23 mouse cellular contexts compared by ENCODE assay signal in the genomic region with DNA sequence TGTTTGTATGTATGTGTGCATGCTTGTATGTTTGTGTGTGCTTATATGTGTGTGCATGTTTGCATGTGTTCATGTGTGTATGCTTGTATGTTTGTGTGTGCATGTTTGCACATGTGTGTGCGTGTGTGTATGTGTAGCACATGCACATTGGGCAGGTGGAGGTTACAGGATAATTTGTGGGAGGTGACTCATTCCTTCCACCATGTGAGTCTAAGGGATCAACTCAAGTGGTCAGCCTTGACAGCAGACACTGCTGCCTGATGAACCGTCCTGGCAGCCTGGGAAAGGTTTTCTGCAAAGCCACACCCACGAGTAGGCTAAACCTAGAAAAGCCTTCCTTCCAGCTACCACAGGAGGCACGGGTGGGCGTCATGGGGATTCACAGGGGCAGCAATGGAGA. TPM values are rescaled to one million over a fixed set of nuclear protein-coding genes. Genes with fewer than 3 reads are reported as not detected.
DNase-seq lines count a peak whose midpoint lies in the region; ATAC-seq and TF ChIP-seq lines count a peak whose summit lies in the region.
"Had no signal": no experiment of that assay in that cellular context is flagged by ENCODE, and none has a peak within 500 bp of the region (broad histone marks: within the 10 kb centered on the region; RNA-seq: fewer than 3 reads in every experiment).

No protein-coding gene starts in this region.

- in situ Hi-C loops in Patski (cut with MboI; ENCODE audit: low pct_unique_long_range_greater_than_20kb): no loop called here

- peak; percentile 8 for DNase-seq in adrenal gland, postnatal 10 days
- DNase-seq in adrenal gland, postnatal 25 days: no peak
- peak; percentile 79 for DNase-seq in heart, adult 11 months
- no peak for DNase-seq in heart, postnatal 4 days
- DNase-seq in 416B (ENCODE audit: low read depth) (peak; percentile 9), Patski (ENCODE audit: low read depth, low spot score) (peak; percentile 20)
- DNase-seq in left cerebral cortex, adult 18-20 months (ENCODE audit: low spot score in 2 of 2): no peak
- DNase-seq: cerebellum, adult 18-20 months; cerebellum, adult 9-10 months; cerebellum, postnatal 14 days; forebrain, postnatal 0 days; gastrocnemius, adult 2 months; gastrocnemius, postnatal 14 days; heart, adult 18-20 months; heart, postnatal 10 days; heart, postnatal 36 days; kidney, adult 18-20 months had no signal

- TF ChIP-seq CTCF in Patski (IDR thresholded peaks at IDR 0.05): no peak

- CTCF ChIA-PET in Patski (lab: Charles Lee): interaction anchor here (1.2 kb wide), 1 partner anchor 95 kb away, joined by 3 read pairs; no protein-coding TSS in a partner anchor

- no peak for ATAC-seq in Patski
- ATAC-seq: CD4-positive, CD25-positive, alpha-beta regulatory T cell, adult 4 months; forebrain, embryonic 14.5 days; forebrain, postnatal 0 days; hindbrain, postnatal 0 days; inflammation-experienced regulatory T-cells, adult 6 months; intestine, embryonic 16.5 days had no signal

- POLR2A ChIA-PET in Patski (lab: Charles Lee): no interaction called here

- peaks cover 16% of the 10 kb centered on the region for H3K27me3 ChIP-seq in Patski

RNA-seq across cellular contexts. Expression of gene Scn8a, which starts 8.8 kb away (rescaled TPM):
- total RNA-seq in adrenal gland, postnatal 10 days (2021): 1 to 10 TPM; 2.5 to 5.6 TPM
- total RNA-seq in adrenal gland, postnatal 25 days (2021): 4.4 and 4.8 TPM in 2 replicates
- total RNA-seq in heart, postnatal 4 days (2021): under 1 TPM; 0.50 to 0.83 TPM
- 13.2 TPM for polyA plus RNA-seq in Patski (2021)
- total RNA-seq in left cerebral cortex, adult 18-20 months (2021): 100 to 1,000 TPM; 197 to 226 TPM
- total RNA-seq: heart, adult 18-20 months had no signal
- polyA plus RNA-seq: C2C12 had no signal

Comparison
In these comparisons a context has a peak if more than half of its experiments do, and no peak if none do; other contexts are left out.
1. DNase-seq: peak in adrenal gland, postnatal 10 days (single experiment), heart, adult 11 months (single experiment), 416B (single experiment) and Patski (single experiment); none in adrenal gland, postnatal 25 days (single experiment), heart, postnatal 4 days (single experiment) and left cerebral cortex, adult 18-20 months (0 of 2).
2. RNA of gene Scn8a, which starts 8.8 kb away (total RNA-seq): 197 to 226 TPM in left cerebral cortex, adult 18-20 months; 2.5 to 5.6 TPM in adrenal gland, postnatal 10 days, 4.4 to 4.8 TPM in adrenal gland, postnatal 25 days and 0.50 to 0.83 TPM in heart, postnatal 4 days; every median in the first group is over 10 times any median in the second.